Mouse (Mus musculus) lung, embryonic 14.5 days (tissue): Measurements from ENCODE around the gene Dut. TPM values are rescaled to one million over a fixed set of nuclear protein-coding genes. Genes with fewer than 3 reads are reported as not detected.

ENCODE experiments used
- ATAC-seq: fragments of 200-750 bp; cut with Nextera tagmentation; 2 replicates; pipeline ENCODE4 v1.8.0; 2017; ENCODE audit warnings: mild to moderate bottlenecking, moderate TSS enrichment, moderate library complexity; ENCODE audit not compliant: insufficient read depth
- DNase-seq: peaks from one replicate; pipeline ENCODE4 v3.0.0-alpha.2; 2015
- H3K27ac ChIP-seq: fragments of 300-500 bp; sonication (generic); 2 replicates; pipeline ENCODE4 v1.5.1; 2014; ENCODE audit warnings: low read depth, mild to moderate bottlenecking, moderate library complexity
- H3K27me3 ChIP-seq: fragments of 300-500 bp; sonication (generic); 2 replicates; pipeline ENCODE4 v1.6.1; 2014; ENCODE audit warnings: low read length, control low read depth; ENCODE audit not compliant: insufficient read depth
- H3K36me3 ChIP-seq: fragments of 300-500 bp; sonication (generic); 2 replicates; pipeline ENCODE4 v1.6.1; 2014; ENCODE audit warnings: control low read depth; ENCODE audit not compliant: insufficient read depth
- H3K4me1 ChIP-seq: fragments of 300-500 bp; sonication (generic); 2 replicates; pipeline ENCODE4 v1.6.1; 2014; ENCODE audit warnings: antibody characterized with exemption, control low read depth; ENCODE audit not compliant: insufficient read depth
- H3K4me2 ChIP-seq: fragments of 300-500 bp; sonication (generic); 2 replicates; pipeline ENCODE4 v1.6.1; 2014; ENCODE audit warnings: mild to moderate bottlenecking
- H3K4me3 ChIP-seq: fragments of 300-500 bp; sonication (generic); 2 replicates; pipeline ENCODE4 v1.5.1; 2014; ENCODE audit warnings: low read depth, low read length
- H3K9ac ChIP-seq: fragments of 300-500 bp; sonication (generic); 2 replicates; pipeline ENCODE4 v1.6.1; 2014
- H3K9me3 ChIP-seq: fragments of 300-500 bp; sonication (generic); 2 replicates; pipeline ENCODE4 v1.6.1; 2016; ENCODE audit warnings: low read depth, low read length, control low read depth
- CTCF ChIP-seq: IDR thresholded peaks from 2 replicates; pipeline ENCODE4 v1.5.1; 2016; ENCODE audit warnings: antibody characterized with exemption, low read depth
- WGBS: fragments of 180-500 bp; shearing (Covaris S2); extraction: QIAGEN DNeasy Blood & Tissue Kit; methylation state at CpG from one replicate; pipeline ENCODE4 v1.1.7; 2014; 5-methylcytosine and 5-hydroxymethylcytosine counted together
- polyA plus RNA-seq: library from polyadenylated mRNA; unstranded; fragments of >200 nt; fragmentation: Nextera tagmentation; extraction: Ambion mirVana; gene quantifications from 2 replicates; pipeline ENCODE4 v1.2.1, GENCODE M21; 2014

Dut gene
- polyA plus RNA-seq, 1 experiment from 2014 or later = 198 TPM

DNA sequence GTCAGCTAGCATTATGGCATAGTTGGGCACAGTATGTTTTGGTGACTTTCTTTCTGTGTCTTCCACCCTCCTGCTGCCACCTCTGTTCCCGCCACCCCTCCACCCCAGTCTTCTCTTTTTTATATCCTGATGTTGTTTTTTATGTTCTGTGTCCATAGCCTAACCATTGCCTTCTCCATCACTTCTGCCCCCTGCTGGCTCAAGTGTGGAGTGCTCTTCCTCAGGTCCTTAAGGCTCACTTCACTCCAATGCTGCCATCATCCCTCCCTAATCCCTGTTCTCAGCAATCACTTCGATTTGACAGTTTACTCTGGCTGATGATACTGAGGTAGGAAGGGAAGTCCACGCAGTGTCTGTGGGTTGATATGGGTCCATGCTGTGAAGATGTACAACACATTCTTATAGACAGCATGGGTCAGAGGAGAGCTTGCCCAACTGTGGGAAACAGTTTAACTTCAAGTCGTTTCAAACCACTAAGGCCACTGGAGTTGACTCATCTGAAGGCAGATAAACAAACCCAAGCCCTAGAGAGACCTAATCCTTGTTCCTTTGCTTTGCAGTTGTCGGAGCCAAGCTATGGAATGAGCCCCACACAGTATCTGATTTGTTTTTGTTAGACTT is 56.9 kb downstream of the Dut start:
- whole genome bisulfite sequencing = 63% methylated on average over 5 of the region's 5 CpGs
- no peak for ATAC-seq
- H3K4me1 ChIP-seq = no peaks in the 10 kb centered on the region
- TF ChIP-seq CTCF = peak; percentile 53
- no peaks in the 10 kb centered on the region for H3K9me3 ChIP-seq
- H3K4me2 ChIP-seq = no peak overlapping the region
- H3K27ac ChIP-seq = no peak overlapping the region
- H3K27me3 ChIP-seq = no peaks in the 10 kb centered on the region
- no peak overlapping the region for H3K4me3 ChIP-seq
- peak; percentile 38 for DNase-seq
- H3K9ac ChIP-seq = no peak overlapping the region
- peaks cover 55% of the 10 kb centered on the region for H3K36me3 ChIP-seq

DNA sequence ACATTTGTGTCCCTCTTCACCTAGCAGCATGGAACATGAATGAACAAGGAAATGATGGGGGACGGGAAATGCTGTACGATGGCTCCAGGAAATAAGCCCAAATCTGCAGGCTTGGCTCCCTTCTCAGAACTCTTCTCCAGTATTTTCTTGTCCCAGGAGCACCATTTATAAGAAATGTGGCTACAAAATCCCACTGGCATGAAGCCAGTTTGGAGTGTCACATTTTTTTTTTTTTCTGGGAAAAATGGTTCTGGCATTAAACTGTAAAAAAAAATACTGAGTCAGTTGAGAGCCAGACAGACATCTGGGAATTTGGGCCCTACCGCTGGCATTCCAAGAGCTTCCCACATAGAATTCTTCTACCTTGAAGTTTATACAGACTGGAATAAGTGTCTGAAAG is 57.8 kb downstream of the Dut start:
- no peak overlapping the region for H3K4me3 ChIP-seq
- H3K36me3 ChIP-seq = peaks cover 64% of the 10 kb centered on the region
- H3K4me2 ChIP-seq = no peak overlapping the region
- DNase-seq (peak; percentile 39), ATAC-seq (no peak)
- no peak overlapping the region for H3K9ac ChIP-seq
- no peaks in the 10 kb centered on the region for H3K4me1 ChIP-seq
- TF ChIP-seq CTCF = no peak
- no peak overlapping the region for H3K27ac ChIP-seq
- 82% methylated on average over 3 of the region's 3 CpGs for WGBS
- H3K9me3 ChIP-seq = no peaks in the 10 kb centered on the region
- H3K27me3 ChIP-seq = no peaks in the 10 kb centered on the region

DNA sequence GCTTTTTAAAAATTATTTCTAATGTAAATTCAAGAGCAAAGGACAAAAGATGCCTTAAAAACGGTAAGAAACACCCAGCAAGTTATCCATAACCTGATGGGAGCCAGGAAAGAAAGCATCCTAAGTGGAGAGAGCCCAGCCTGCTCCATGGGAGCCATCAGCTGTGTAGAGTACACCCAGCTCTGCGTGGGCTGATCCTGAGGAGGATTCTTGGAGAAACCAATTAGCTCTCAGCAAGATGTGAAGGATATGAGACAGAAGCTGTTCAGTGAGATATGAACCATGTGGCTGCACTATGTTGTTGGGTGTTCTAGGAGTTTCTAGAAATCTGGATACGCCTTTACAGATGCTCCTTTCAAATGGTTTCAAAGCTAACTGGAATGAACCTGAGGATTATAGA is 58.7 kb downstream of the Dut start:
- no peak for TF ChIP-seq CTCF
- H3K9me3 ChIP-seq = no peaks in the 10 kb centered on the region
- ATAC-seq = no peak
- no peak overlapping the region for H3K9ac ChIP-seq
- no peaks in the 10 kb centered on the region for H3K4me1 ChIP-seq
- no peak overlapping the region for H3K4me3 ChIP-seq
- peaks cover 64% of the 10 kb centered on the region for H3K36me3 ChIP-seq
- no peak overlapping the region for H3K27ac ChIP-seq
- no peak for DNase-seq
- 81% methylated on average over 3 of the region's 3 CpGs for WGBS
- H3K4me2 ChIP-seq = no peak overlapping the region
- no peaks in the 10 kb centered on the region for H3K27me3 ChIP-seq

Other genes starting within 250 kb of the Dut start
- 4.5 and 5.0 TPM in 2 replicates for gene Slc24a5, start 179.1 kb upstream of the Dut start, polyA plus RNA-seq
- 125 and 127 TPM in 2 replicates for gene Myef2, start 123.5 kb upstream of the Dut start, polyA plus RNA-seq
- gene Ctxn2, start 110.5 kb upstream of the Dut start, polyA plus RNA-seq = not detected in 2 replicates
- not detected in 2 replicates for gene Slc12a1, start 94.7 kb upstream of the Dut start, polyA plus RNA-seq